Mouse (Mus musculus): ENCODE measurements around the gene Gpr137b.
"Not testable (repeated sequence)": the region's sequence is repeated elsewhere in the genome, so short reads cannot be mapped to it uniquely, and the experiment has no call there.

Gene Gpr137b

GRCm38 (mm10) chr13:13393228-13394095 is at the start of gene Gpr137b:
Gene Gpr137b, minus strand, starts transcription at chr13:13394014.
- peak; percentile 31 for DNase-seq (ENCODE audit: low read depth, low spot score)
- not testable (repeated sequence) for H3K27me3 ChIP-seq (ENCODE audit: control insufficient read depth, insufficient read depth, low read length, poor library complexity, severe bottlenecking); H3K36me3 ChIP-seq (ENCODE audit: control insufficient read depth, insufficient read depth, low read length, poor library complexity, severe bottlenecking)

DNA sequence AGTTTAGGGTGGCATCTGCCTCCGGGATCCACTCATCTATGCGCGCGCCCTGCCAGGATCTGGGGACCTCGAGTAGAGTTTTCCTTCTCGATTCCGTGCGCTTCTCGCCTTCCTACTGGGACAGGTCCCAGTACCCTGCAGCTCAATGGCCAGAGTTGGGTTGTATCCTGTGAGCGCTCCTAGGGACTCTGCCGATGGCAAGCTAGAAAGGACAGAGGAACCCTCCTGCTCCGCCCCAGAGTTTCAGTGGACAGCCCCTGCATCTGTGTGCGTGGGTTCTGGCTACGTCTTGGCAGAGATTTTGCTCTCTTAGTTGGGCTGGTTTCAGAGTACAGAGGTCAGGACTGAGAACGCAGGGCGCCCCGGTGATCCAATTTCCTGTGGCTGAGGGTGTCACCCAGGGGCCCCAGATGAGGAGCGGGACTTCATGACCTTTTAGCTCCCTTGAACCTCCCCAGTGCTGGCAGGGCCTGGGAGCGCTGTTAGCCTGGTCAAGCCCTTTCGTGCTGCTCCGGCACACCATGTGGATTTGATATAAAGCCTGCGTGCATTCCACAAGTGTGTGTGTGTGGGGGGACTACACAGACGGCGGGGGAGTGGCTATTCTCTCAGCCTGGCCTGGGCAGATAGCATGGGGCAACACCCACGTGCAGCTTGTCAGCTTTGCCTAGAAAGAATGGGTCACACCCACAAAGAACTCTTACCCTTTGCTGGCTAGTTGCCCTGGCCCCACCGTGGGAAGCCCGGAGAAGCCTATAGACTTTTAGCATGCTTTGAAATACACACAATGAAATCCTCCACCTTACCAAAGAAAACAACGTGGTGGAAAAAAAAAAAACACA is 44.5 kb upstream of the Gpr137b start:
- not testable (repeated sequence) for H3K36me3 ChIP-seq (ENCODE audit: control insufficient read depth, insufficient read depth, low read length, poor library complexity, severe bottlenecking); H3K27me3 ChIP-seq (ENCODE audit: control insufficient read depth, insufficient read depth, low read length, poor library complexity, severe bottlenecking); DNase-seq (ENCODE audit: low read depth, low spot score)

DNA sequence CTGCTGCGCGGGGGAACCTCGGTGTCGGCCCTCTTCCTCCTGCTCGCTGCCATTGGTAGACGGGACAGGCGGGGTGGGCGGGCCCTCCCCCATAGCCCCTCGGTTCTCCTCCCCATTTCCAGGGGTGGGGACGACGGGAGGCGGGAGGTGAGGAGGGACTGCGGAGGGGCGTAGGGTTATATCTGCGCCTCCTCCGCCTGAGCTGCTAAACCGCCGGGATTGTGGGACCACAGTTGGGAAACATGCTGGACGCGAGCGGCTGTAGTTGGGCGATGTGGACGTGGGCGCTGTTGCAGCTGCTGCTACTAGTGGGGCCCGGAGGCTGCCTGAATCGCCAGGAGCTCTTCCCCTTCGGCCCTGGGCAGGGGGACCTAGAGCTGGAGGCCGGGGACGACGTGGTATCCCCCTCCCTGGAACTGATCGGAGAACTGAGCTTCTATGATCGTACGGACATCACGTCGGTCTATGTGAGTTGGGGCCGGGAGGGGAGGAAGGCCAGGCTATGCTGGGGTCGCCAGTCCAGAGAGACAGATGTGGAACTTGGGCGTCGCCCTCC is 43.7 kb upstream of the Gpr137b start, which contains the start of gene Nid1:
Gene Nid1, plus strand, starts transcription at position 92 of the 556 bp plus-strand sequence.
- not testable (repeated sequence) for H3K36me3 ChIP-seq (ENCODE audit: control insufficient read depth, insufficient read depth, low read length, poor library complexity, severe bottlenecking); DNase-seq (ENCODE audit: low read depth, low spot score)

GRCm38 (mm10) chr13:13436161-13436560 is 42.3 kb upstream of the Gpr137b start:
- H3K36me3 ChIP-seq (ENCODE audit: control insufficient read depth, insufficient read depth, low read length, poor library complexity, severe bottlenecking); H3K27me3 ChIP-seq (ENCODE audit: control insufficient read depth, insufficient read depth, low read length, poor library complexity, severe bottlenecking); DNase-seq (ENCODE audit: low read depth, low spot score): not testable (repeated sequence)

More for the DNA sequence above, 43.7 kb upstream of the Gpr137b start, which contains the start of gene Nid1:
- not testable (repeated sequence) for H3K27me3 ChIP-seq (ENCODE audit: control insufficient read depth, insufficient read depth, low read length, poor library complexity, severe bottlenecking)

DNA sequence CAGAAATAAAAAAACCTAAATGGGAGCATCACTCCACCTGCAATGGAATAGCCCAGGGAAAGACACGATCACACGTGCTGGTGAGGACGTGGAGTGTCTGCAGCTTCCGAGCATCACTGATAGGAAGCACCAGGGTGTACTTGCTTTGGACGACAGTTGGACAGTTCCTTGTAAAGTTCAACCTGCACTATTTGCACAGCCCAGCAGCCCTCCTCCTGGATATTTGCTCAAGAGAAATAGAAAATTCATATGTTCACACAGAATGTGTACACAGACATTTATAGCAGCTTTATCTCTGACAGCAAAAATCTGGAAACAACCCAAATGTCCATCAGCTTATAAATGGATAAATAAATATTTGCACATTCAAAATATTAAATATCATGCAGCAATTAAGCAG is 29.5 kb upstream of the Gpr137b start:
- H3K27me3 ChIP-seq (ENCODE audit: control insufficient read depth, insufficient read depth, low read length, poor library complexity, severe bottlenecking); DNase-seq (ENCODE audit: low read depth, low spot score); H3K36me3 ChIP-seq (ENCODE audit: control insufficient read depth, insufficient read depth, low read length, poor library complexity, severe bottlenecking): not testable (repeated sequence)

GRCm38 (mm10) chr13:13418859-13419258 is 25.0 kb upstream of the Gpr137b start:
- DNase-seq (ENCODE audit: low read depth, low spot score); H3K36me3 ChIP-seq (ENCODE audit: control insufficient read depth, insufficient read depth, low read length, poor library complexity, severe bottlenecking); H3K27me3 ChIP-seq (ENCODE audit: control insufficient read depth, insufficient read depth, low read length, poor library complexity, severe bottlenecking): not testable (repeated sequence)

GRCm38 (mm10) chr13:13416007-13416337 is 22.2 kb upstream of the Gpr137b start:
- DNase-seq (ENCODE audit: low read depth, low spot score); H3K36me3 ChIP-seq (ENCODE audit: control insufficient read depth, insufficient read depth, low read length, poor library complexity, severe bottlenecking); H3K27me3 ChIP-seq (ENCODE audit: control insufficient read depth, insufficient read depth, low read length, poor library complexity, severe bottlenecking): not testable (repeated sequence)

- not testable (repeated sequence) for H3K36me3 ChIP-seq (ENCODE audit: control insufficient read depth, insufficient read depth, low read length, poor library complexity, severe bottlenecking); H3K27me3 ChIP-seq (ENCODE audit: control insufficient read depth, insufficient read depth, low read length, poor library complexity, severe bottlenecking)
- DNase-seq (ENCODE audit: low read depth, low spot score) = peak; percentile 72
These were observed 21.5 kb upstream of the Gpr137b start for GRCm38 (mm10) chr13:13415120-13416006.

DNA sequence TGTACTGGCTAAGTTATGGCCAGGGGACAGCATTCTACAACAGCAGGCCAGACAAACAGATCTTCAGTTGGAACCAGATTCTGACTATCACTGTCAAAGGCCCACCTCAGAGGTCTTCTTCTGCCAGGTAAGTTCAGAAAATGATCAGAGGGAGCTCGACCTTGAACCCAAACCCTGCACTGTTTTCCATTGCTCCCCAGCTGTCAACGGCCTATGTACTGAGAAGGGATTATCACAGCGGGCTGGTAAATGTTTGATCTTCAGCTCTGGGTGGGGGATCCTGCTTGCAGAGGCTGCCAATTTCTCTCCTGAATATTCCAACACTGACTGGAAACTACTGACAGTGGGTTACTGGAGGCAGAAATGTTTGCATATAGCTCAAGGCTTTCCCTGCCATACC is 20.4 kb upstream of the Gpr137b start:
- DNase-seq (ENCODE audit: low read depth, low spot score) = no peak

GRCm38 (mm10) chr13:13405511-13405910 is 11.7 kb upstream of the Gpr137b start:
- not testable (repeated sequence) for DNase-seq (ENCODE audit: low read depth, low spot score); H3K27me3 ChIP-seq (ENCODE audit: control insufficient read depth, insufficient read depth, low read length, poor library complexity, severe bottlenecking); H3K36me3 ChIP-seq (ENCODE audit: control insufficient read depth, insufficient read depth, low read length, poor library complexity, severe bottlenecking)

More for the DNA sequence above, 20.4 kb upstream of the Gpr137b start:
- H3K36me3 ChIP-seq (ENCODE audit: control insufficient read depth, insufficient read depth, low read length, poor library complexity, severe bottlenecking) = no peaks in the 10 kb centered on the region
- no peaks in the 10 kb centered on the region for H3K27me3 ChIP-seq (ENCODE audit: control insufficient read depth, insufficient read depth, low read length, poor library complexity, severe bottlenecking)

DNA sequence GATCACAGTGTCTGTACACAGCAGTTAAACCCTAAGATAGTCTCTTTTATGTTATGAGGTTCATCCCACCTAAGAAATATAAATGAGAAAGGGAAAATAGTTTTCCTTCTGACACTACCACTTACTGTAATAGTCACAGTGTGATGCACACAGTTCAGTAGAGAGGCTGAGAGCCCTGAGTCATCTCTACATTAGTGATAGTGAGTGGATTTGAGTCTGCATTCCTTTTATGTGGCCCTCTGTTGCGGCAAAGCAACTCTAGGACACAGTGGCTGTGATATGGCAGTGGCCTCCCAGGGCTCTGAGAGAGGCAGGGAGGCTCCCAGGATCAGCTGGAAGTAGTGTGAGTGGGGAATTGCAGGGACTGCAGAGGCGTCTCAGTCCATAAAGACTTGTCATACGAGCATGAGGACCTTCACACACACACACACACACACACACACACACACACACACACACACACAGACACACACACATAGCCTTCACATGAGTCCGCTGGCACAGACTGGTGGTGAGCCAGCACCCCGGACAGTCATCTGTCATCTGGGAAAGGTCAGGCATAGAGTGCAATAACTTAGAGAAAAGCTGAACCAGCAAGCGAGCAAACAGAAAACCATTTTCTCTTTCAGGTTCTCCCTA is 10.8 kb upstream of the Gpr137b start:
- H3K27me3 ChIP-seq (ENCODE audit: control insufficient read depth, insufficient read depth, low read length, poor library complexity, severe bottlenecking); H3K36me3 ChIP-seq (ENCODE audit: control insufficient read depth, insufficient read depth, low read length, poor library complexity, severe bottlenecking); DNase-seq (ENCODE audit: low read depth, low spot score): not testable (repeated sequence)

DNA sequence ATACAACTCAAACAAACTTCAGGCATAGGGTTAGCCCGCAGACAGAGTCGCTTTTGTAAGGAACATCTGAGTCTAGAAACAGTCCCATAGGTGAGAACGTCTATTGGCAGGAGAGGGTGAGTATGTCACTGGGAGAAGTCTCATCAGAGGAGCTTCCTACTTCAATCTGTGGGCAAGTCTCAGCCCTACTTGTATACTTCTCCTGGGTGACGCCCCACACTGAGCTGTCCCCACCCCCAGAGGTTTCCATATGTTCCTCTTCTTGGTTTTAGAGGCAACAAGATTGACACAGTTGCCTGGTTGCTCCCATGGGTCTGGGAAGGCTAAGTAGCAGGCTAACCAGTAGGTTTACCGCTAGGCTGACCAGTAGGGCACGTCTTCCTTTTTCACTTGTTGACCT is 10.0 kb upstream of the Gpr137b start:
- not testable (repeated sequence) for H3K36me3 ChIP-seq (ENCODE audit: control insufficient read depth, insufficient read depth, low read length, poor library complexity, severe bottlenecking); DNase-seq (ENCODE audit: low read depth, low spot score); H3K27me3 ChIP-seq (ENCODE audit: control insufficient read depth, insufficient read depth, low read length, poor library complexity, severe bottlenecking)

DNA sequence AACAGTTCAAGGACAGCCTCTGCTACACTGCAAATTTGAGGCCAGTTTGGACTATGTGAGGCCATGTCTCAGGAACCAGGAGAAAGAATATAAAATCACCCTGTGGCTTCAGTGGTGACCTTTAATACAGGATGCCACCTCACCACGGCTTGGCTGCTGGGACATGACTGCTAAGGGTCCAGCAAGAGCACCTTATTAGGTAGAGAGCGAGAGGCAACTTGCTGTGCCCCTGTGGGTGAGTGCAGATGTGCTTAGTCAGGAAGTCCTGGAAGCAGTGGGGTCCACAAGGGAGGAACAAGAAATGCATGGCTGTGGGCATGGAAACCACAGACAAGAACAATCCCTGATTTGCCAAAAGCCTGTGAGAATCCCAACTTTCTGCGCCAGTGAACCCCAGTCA is 9.6 kb upstream of the Gpr137b start:
- not testable (repeated sequence) for DNase-seq (ENCODE audit: low read depth, low spot score); H3K36me3 ChIP-seq (ENCODE audit: control insufficient read depth, insufficient read depth, low read length, poor library complexity, severe bottlenecking)

GRCm38 (mm10) chr13:13402818-13403217 is 9.0 kb upstream of the Gpr137b start:
- H3K27me3 ChIP-seq (ENCODE audit: control insufficient read depth, insufficient read depth, low read length, poor library complexity, severe bottlenecking); H3K36me3 ChIP-seq (ENCODE audit: control insufficient read depth, insufficient read depth, low read length, poor library complexity, severe bottlenecking); DNase-seq (ENCODE audit: low read depth, low spot score): not testable (repeated sequence)

More for the DNA sequence above, 9.6 kb upstream of the Gpr137b start:
- not testable (repeated sequence) for H3K27me3 ChIP-seq (ENCODE audit: control insufficient read depth, insufficient read depth, low read length, poor library complexity, severe bottlenecking)
